Mouse (Mus musculus): Measurements from ENCODE around the gene BC048507. TPM values are rescaled to one million over a fixed set of nuclear protein-coding genes. Genes with fewer than 3 reads are reported as not detected.

BC048507 gene
- total RNA-seq, 2 experiments from 2014 or later, result not detected

Other genes starting within 250 kb of the BC048507 start
- gene Gm49345, start 225.6 kb upstream of the BC048507 start, total RNA-seq (2021), result 1 to 10 TPM in 1 of 2 experiments, under 1 TPM in 1; 0.48 to 1.1 TPM
- gene Zfp729a, start 225.5 kb upstream of the BC048507 start, total RNA-seq (2021), result 1 to 10 TPM; 9.7 to 10.0 TPM
- gene Zfp738, start 176.3 kb upstream of the BC048507 start, total RNA-seq (2021), result 10 to 100 TPM; 21.5 to 25.0 TPM
- gene Zfp65, start 134.2 kb upstream of the BC048507 start, total RNA-seq (2021), result 10 to 100 TPM; 20.6 TPM
- 1 to 10 TPM; 7.2 to 9.1 TPM for gene Zfp85, start 108.1 kb upstream of the BC048507 start, total RNA-seq (2021)
- 1 to 10 TPM; 3.2 to 4.9 TPM for gene Zfp493, start 83.6 kb upstream of the BC048507 start, total RNA-seq (2021)
- 10 to 100 TPM in 1 of 2 experiments, 1 to 10 TPM in 1; 7.9 to 11.2 TPM for gene Zfp273, start 49.6 kb upstream of the BC048507 start, total RNA-seq (2021)
- gene Gm10037, start 32.2 kb upstream of the BC048507 start, total RNA-seq (2021), result 1 to 10 TPM; 3.8 to 5.3 TPM